Mouse (Mus musculus) B cell, adult 2 months (primary cell): ENCODE results near the gene Kctd11.

Source experiments
- DNase-seq, 2 experiments: peaks; one replicate each; pipeline ENCODE4 v3.0.0; 2022

Kctd11 gene

GRCm38 (mm10) chr11:69846738-69847688 is 34.2 kb downstream of the Kctd11 start:
- DNase-seq, result no peak

GRCm38 (mm10) chr11:69846198-69846680 is 35.0 kb downstream of the Kctd11 start, which contains the start of gene Plscr3:
Gene Plscr3, plus strand, starts transcription at chr11:69846376.
- peak; percentile 93 for DNase-seq

- DNase-seq, result no peak
Measured at GRCm38 (mm10) chr11:69838714-69839104, 42.5 kb downstream of the Kctd11 start.

DNA sequence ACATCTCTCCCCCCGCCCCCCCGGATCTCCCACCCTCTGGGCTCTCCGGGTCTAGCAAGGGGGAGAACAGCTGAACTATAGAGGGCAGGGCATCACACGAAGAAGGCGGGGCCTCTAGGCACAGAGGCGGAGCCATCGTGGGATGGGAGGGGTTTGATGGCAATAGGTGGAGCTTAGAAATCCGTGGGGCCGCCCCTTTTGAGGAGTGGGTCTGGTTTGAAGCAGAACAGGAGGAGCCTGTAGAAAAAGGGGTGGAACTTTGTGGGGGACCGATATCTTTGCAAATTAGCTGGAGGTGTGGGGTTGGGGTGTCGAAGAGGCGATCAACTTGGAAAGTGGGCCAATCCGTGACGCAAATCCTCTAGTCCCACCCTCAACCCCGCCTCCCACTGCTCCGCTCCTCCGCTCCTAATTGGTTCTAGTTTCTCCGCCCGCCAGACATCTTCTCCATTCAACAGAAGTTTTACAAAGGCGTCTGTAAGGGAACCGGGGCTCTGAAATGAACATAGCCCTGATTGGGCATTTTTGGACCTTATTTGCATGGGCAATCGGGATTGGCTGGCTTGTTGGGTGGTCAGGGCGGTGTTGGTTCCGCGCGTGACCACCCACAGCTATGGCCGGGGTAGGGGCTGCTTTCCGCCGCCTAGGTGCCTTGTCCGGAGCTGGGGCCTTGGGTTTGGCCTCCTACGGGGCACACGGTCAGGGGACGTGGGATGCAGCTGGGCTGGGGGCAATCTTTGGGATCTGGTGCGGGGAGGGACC is 43.1 kb downstream of the Kctd11 start, which contains the start of gene Tmem256:
Tmem256 (plus strand) TSS at position 563 of the 762 bp plus-strand sequence.
- DNase-seq, result peak; percentile 91 to 94

GRCm38 (mm10) chr11:69837604-69837951 is 43.6 kb downstream of the Kctd11 start, which contains the start of gene Nlgn2:
Gene Nlgn2, minus strand, starts transcription at chr11:69837784.
- no peak for DNase-seq

- DNase-seq, result no peak
Measured at GRCm38 (mm10) chr11:69836703-69837576, 44.3 kb downstream of the Kctd11 start.

DNA sequence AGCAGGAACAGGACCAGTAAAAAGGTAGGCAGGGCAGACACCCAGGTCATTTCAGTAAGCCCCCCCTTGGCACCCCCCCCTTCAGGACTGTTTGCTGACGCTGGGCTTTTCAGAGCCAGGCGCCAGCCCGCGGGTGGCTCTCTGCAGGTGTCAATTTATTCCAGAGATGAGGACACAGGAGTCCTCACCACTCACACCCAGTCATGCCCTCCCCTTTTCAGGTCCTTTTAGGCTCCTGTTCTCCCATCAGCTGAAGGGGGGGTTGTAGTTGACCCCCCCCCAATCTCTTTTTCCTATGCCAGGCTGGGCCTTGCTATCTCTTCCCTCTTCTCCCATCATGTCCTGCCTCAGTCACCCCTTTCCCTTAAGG is 45.3 kb downstream of the Kctd11 start:
- no peak for DNase-seq

DNA sequence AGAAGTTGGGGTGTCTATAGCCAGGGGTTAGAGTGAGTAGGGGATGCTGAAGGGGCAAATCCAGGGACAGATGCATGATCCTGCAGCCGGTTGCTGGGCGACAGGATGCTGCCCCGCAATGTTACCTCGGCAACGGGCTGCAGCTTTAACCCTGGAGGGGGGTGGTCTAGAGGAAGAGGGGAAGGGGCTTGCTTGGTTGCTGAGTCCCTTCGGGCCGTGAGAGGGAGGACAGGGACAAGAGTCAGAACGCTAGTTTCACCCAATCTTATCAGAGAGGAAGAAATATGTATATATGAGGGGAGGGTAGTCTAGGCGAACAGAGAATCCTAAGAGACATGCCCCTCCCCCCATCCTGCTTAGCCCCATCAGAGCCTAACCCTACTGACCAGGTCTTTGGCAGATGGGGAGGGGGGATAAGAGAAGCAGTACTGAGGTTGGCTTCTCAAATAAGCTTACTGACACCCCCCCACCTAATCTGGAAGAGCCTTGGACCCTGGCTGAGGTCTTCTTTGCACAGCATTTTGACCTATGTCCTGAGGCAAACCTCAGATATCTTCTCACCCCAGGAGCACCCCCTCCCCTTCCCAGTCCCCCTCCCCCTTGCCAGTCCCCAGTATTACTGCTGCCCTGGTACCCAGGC is 45.8 kb downstream of the Kctd11 start:
- no peak for DNase-seq

DNA sequence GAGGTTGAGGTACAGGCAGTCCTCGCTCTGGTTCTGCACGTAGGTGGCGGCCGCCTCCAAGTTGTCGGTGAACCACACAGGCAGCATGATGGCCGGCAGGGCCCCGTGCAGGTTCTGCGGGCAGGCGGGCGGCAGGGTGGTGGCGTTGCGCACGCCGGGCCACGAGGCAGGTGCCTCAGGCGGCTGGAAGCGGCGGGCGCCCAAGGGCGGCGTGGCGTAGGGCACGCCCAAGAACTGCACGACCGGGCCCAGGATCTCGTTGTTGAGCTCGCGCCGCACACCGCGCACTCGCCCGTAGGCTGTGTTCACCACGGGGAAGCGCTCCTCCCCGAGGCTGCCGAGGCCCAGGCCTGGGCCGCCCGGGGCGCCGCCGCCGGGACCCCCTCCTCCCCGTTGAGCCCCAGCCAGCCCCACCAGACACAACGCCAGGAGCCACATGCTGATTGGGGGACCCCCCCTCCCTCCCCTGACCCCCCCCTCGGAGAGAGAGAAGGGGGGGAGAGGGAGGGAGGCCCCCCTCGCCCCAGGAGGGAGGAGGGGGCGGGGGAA is 47.1 kb downstream of the Kctd11 start:
- DNase-seq, result peak; percentile 57 to 66

GRCm38 (mm10) chr11:69833554-69833953 is 47.7 kb downstream of the Kctd11 start:
- DNase-seq, result no peak

GRCm38 (mm10) chr11:69828832-69829231 is 52.4 kb downstream of the Kctd11 start:
- no peak for DNase-seq
